Mouse (Mus musculus) myocyte (in vitro differentiated cells): ENCODE results near the gene Frmpd3. TPM values are rescaled to one million over a fixed set of nuclear protein-coding genes. Genes with fewer than 3 reads are reported as not detected.
"Not testable (repeated sequence)": the region's sequence is repeated elsewhere in the genome, so short reads cannot be mapped to it uniquely, and the experiment has no call there.

Experiments
- H3K27me3 ChIP-seq: one replicate; pipeline ENCODE4 v1.6.1; 2011; ENCODE audit not compliant: control insufficient read depth, insufficient read depth, insufficient read length
- H3K36me3 ChIP-seq: one replicate; pipeline ENCODE4 v1.6.1; 2011; ENCODE audit not compliant: control insufficient read depth, insufficient read depth
- H3K4me2 ChIP-seq: one replicate; pipeline ENCODE4 v1.6.1; 2011; ENCODE audit warnings: low read depth, control low read depth
- H3K4me3 ChIP-seq: one replicate; pipeline ENCODE4 v1.5.1; 2011; ENCODE audit warnings: mild to moderate bottlenecking, control low read depth, moderate library complexity
- H3K79me2 ChIP-seq: one replicate; pipeline ENCODE4 v1.6.1; 2011; ENCODE audit not compliant: control insufficient read depth, insufficient read depth
- H3ac ChIP-seq: one replicate; pipeline ENCODE4 v1.6.1; 2011; ENCODE audit not compliant: control insufficient read depth, insufficient read length
- CEBPB ChIP-seq: IDR thresholded peaks from 2 replicates; pipeline ENCODE4 v1.6.1; 2011; ENCODE audit warnings: mild to moderate bottlenecking, moderate library complexity; ENCODE audit not compliant: poor library complexity, insufficient read depth, severe bottlenecking
- E2F4 ChIP-seq: IDR thresholded peaks from one replicate; pipeline ENCODE4 v1.6.1; 2011; ENCODE audit warnings: mild to moderate bottlenecking, control low read depth, moderate library complexity; ENCODE audit not compliant: insufficient read depth
- MAX ChIP-seq: IDR thresholded peaks from one replicate; pipeline ENCODE4 v1.6.1; 2011; ENCODE audit warnings: low read depth, mild to moderate bottlenecking, control low read depth
- MYOD1 ChIP-seq, 3 experiments: IDR thresholded peaks; one replicate each; pipeline ENCODE4 v1.6.1; 2011; ENCODE audit warnings: control low read depth in 2 of 3, low read depth in 2 of 3, mild to moderate bottlenecking in 2 of 3, moderate library complexity in 1 of 3; ENCODE audit not compliant: insufficient read length in 2 of 3, control insufficient read depth in 1 of 3
- MYOG ChIP-seq, 3 experiments: IDR thresholded peaks; one replicate each; pipeline ENCODE4 v1.6.1; 2011; ENCODE audit warnings: control low read depth in 2 of 3, low read depth in 2 of 3, mild to moderate bottlenecking in 2 of 3; ENCODE audit not compliant: insufficient read length in 2 of 3, control insufficient read depth in 1 of 3, insufficient read depth in 1 of 3
- POLR2A ChIP-seq: IDR thresholded peaks from one replicate; pipeline ENCODE4 v1.6.1; 2011; ENCODE audit warnings: low read depth, mild to moderate bottlenecking, control low read depth, moderate library complexity; ENCODE audit not compliant: insufficient read length
- POLR2AphosphoS2 ChIP-seq: IDR thresholded peaks from one replicate; pipeline ENCODE4 v1.6.1; 2011; ENCODE audit warnings: low read depth, control low read depth; ENCODE audit not compliant: insufficient read length
- REST ChIP-seq: IDR thresholded peaks from one replicate; pipeline ENCODE4 v1.6.1; 2011; ENCODE audit warnings: mild to moderate bottlenecking, control low read depth, moderate library complexity; ENCODE audit not compliant: insufficient read depth, insufficient read length
- SRF ChIP-seq: IDR thresholded peaks from one replicate; pipeline ENCODE4 v1.6.1; 2011; ENCODE audit warnings: low read depth; ENCODE audit not compliant: control insufficient read depth, insufficient read length
- TCF12 ChIP-seq: IDR thresholded peaks from one replicate; pipeline ENCODE4 v1.6.1; 2011; ENCODE audit warnings: mild to moderate bottlenecking, control low read depth; ENCODE audit not compliant: poor library complexity, insufficient read depth, severe bottlenecking
- TCF3 ChIP-seq: IDR thresholded peaks from one replicate; pipeline ENCODE4 v1.6.1; 2011; ENCODE audit warnings: low read depth, control low read depth; ENCODE audit not compliant: insufficient read length
- USF1 ChIP-seq: IDR thresholded peaks from one replicate; pipeline ENCODE4 v1.6.1; 2011; ENCODE audit warnings: low read depth, mild to moderate bottlenecking, control low read depth, moderate library complexity
- polyA plus RNA-seq: library from polyadenylated mRNA; unstranded; fragments of >200 nt; fragmentation: generic; extraction: Trizol; gene quantifications from one replicate; pipeline ENCODE4 v1.2.1, GENCODE M21; 2012; ENCODE audit warnings: missing spikeins

Gene Frmpd3
- not detected for polyA plus RNA-seq

- peaks cover 22% of the 10 kb centered on the region for H3K27me3 ChIP-seq
- H3K4me2 ChIP-seq, result no peak within 1 kb of the TSS
- H3K36me3 ChIP-seq, result no peaks in the 10 kb centered on the region
- H3K79me2 ChIP-seq, result no peaks in the 10 kb centered on the region
- TF ChIP-seq POLR2A (no peak), E2F4 (no peak), TCF3 (no peak), USF1 (no peak), MYOD1 (IDR thresholded peaks at IDR 0.05; ENCODE audit: control insufficient read depth in 1 of 3, insufficient read length in 2 of 3, low read depth in 2 of 3) (no peak), CEBPB (no peak), MYOG (IDR thresholded peaks at IDR 0.05; ENCODE audit: control insufficient read depth in 1 of 3, insufficient read depth in 1 of 3, insufficient read length in 2 of 3, low read depth in 2 of 3) (no peak), POLR2AphosphoS2 (no peak), REST (no peak), SRF (no peak), MAX (no peak), TCF12 (no peak)
- no peak within 1 kb of the TSS for H3K4me3 ChIP-seq
- H3ac ChIP-seq, result no peak within 1 kb of the TSS
These were observed at the start of gene Frmpd3 for GRCm38 (mm10) chrX:140341656-140342392. Gene Frmpd3 (plus strand): TSS chrX:140342263.

- H3K79me2 ChIP-seq, result no peaks in the 10 kb centered on the region
- no peak overlapping the region for H3K4me3 ChIP-seq
- TF ChIP-seq MYOG (IDR thresholded peaks at IDR 0.05; ENCODE audit: control insufficient read depth in 1 of 3, insufficient read depth in 1 of 3, insufficient read length in 2 of 3, low read depth in 2 of 3) (no peak), SRF (no peak), TCF3 (no peak), POLR2A (no peak), TCF12 (no peak), MYOD1 (IDR thresholded peaks at IDR 0.05; ENCODE audit: control insufficient read depth in 1 of 3, insufficient read length in 2 of 3, low read depth in 2 of 3) (no peak), CEBPB (no peak), MAX (no peak), E2F4 (no peak), REST (no peak), USF1 (no peak), POLR2AphosphoS2 (no peak)
- H3K4me2 ChIP-seq, result no peak overlapping the region
- H3ac ChIP-seq, result no peak overlapping the region
- no peaks in the 10 kb centered on the region for H3K36me3 ChIP-seq
- no peaks in the 10 kb centered on the region for H3K27me3 ChIP-seq
These were observed 38.3 kb upstream of the Frmpd3 start for GRCm38 (mm10) chrX:140303731-140304130.

GRCm38 (mm10) chrX:140305652-140306051, 36.4 kb upstream of the Frmpd3 start:
- no peak overlapping the region for H3K4me2 ChIP-seq
- H3ac ChIP-seq, result no peak overlapping the region
- H3K79me2 ChIP-seq, result no peaks in the 10 kb centered on the region
- TF ChIP-seq MAX (no peak), SRF (no peak), POLR2A (no peak), TCF12 (no peak), USF1 (no peak), CEBPB (no peak), MYOG (IDR thresholded peaks at IDR 0.05; ENCODE audit: control insufficient read depth in 1 of 3, insufficient read depth in 1 of 3, insufficient read length in 2 of 3, low read depth in 2 of 3) (no peak), TCF3 (no peak), MYOD1 (IDR thresholded peaks at IDR 0.05; ENCODE audit: control insufficient read depth in 1 of 3, insufficient read length in 2 of 3, low read depth in 2 of 3) (no peak)
- H3K27me3 ChIP-seq, result no peaks in the 10 kb centered on the region
- H3K36me3 ChIP-seq, result no peaks in the 10 kb centered on the region
- no peak overlapping the region for H3K4me3 ChIP-seq

GRCm38 (mm10) chrX:140317931-140318330, 24.1 kb upstream of the Frmpd3 start:
- Histone ChIP-seq H3ac (no peak overlapping the region), H3K79me2 (no peaks in the 10 kb centered on the region), H3K27me3 (no peaks in the 10 kb centered on the region), H3K4me3 (no peak overlapping the region), H3K4me2 (no peak overlapping the region), H3K36me3 (no peaks in the 10 kb centered on the region)
- no peak for TF ChIP-seq POLR2A
- no peak for TF ChIP-seq MYOD1 (IDR thresholded peaks at IDR 0.05; ENCODE audit: control insufficient read depth in 1 of 3, insufficient read length in 2 of 3, low read depth in 2 of 3)
- TF ChIP-seq CEBPB, result no peak
- no peak for TF ChIP-seq E2F4
- no peak for TF ChIP-seq SRF
- no peak for TF ChIP-seq REST
- TF ChIP-seq USF1, result no peak
- no peak for TF ChIP-seq TCF12
- no peak for TF ChIP-seq TCF3

- Histone ChIP-seq H3K27me3 (no peaks in the 10 kb centered on the region), H3K4me2 (no peak overlapping the region), H3K4me3 (no peak overlapping the region), H3K36me3 (no peaks in the 10 kb centered on the region), H3K79me2 (no peaks in the 10 kb centered on the region), H3ac (no peak overlapping the region)
- no peak for TF ChIP-seq E2F4
- no peak for TF ChIP-seq USF1
- TF ChIP-seq REST, result no peak
- TF ChIP-seq TCF12, result no peak
- TF ChIP-seq CEBPB, result no peak
- TF ChIP-seq MYOD1 (IDR thresholded peaks at IDR 0.05; ENCODE audit: control insufficient read depth in 1 of 3, insufficient read length in 2 of 3, low read depth in 2 of 3), result no peak
- TF ChIP-seq TCF3, result no peak
These were observed 22.9 kb upstream of the Frmpd3 start for GRCm38 (mm10) chrX:140319131-140319530.

GRCm38 (mm10) chrX:140320671-140321070, 21.4 kb upstream of the Frmpd3 start:
- H3ac ChIP-seq, H3K27me3 ChIP-seq, H3K4me2 ChIP-seq, H3K36me3 ChIP-seq, H3K79me2 ChIP-seq, H3K4me3 ChIP-seq: not testable (repeated sequence)
